Mouse (Mus musculus) embryonic fibroblast, embryonic 13.5 days (primary cell): ENCODE results near the gene Gad1. TPM values are rescaled to one million over a fixed set of nuclear protein-coding genes. Genes with fewer than 3 reads are reported as not detected.

ENCODE experiments used
- H3K27ac ChIP-seq: 2 replicates; pipeline ENCODE4 v1.5.1; 2012; ENCODE audit warnings: low read length, control low read depth, inconsistent platforms; ENCODE audit not compliant: insufficient read depth
- H3K4me1 ChIP-seq: 2 replicates; pipeline ENCODE4 v1.6.1; 2011; ENCODE audit warnings: low read length; ENCODE audit not compliant: control insufficient read depth, insufficient read depth
- H3K4me3 ChIP-seq: 2 replicates; pipeline ENCODE4 v1.5.1; 2011; ENCODE audit warnings: mild to moderate bottlenecking, control low read depth, low read length; ENCODE audit not compliant: insufficient read depth
- CTCF ChIP-seq: IDR thresholded peaks from 2 replicates; pipeline ENCODE4 v1.5.1; 2011; ENCODE audit warnings: mild to moderate bottlenecking, control low read depth, low read length, moderate library complexity, borderline replicate concordance; ENCODE audit not compliant: insufficient read depth
- POLR2A ChIP-seq: IDR thresholded peaks from 2 replicates; pipeline ENCODE4 v1.6.1; 2011; ENCODE audit warnings: low read depth, mild to moderate bottlenecking, control low read depth, low read length, moderate library complexity
- polyA plus RNA-seq: library from polyadenylated mRNA; stranded (reverse); fragments of >200 nt; gene quantifications from 2 replicates; pipeline ENCODE4 v1.2.4, GENCODE M21; 2011; ENCODE audit warnings: low read depth; ENCODE audit not compliant: missing spikeins, insufficient read length

The Gad1 gene
- polyA plus RNA-seq, 1 experiment = not detected

GRCm38 (mm10) chr2:70563721-70564645 is 11.1 kb downstream of the Gad1 start:
- no peaks in the 10 kb centered on the region for H3K4me1 ChIP-seq
- no peak for TF ChIP-seq POLR2A
- no peak for TF ChIP-seq CTCF
- no peak overlapping the region for H3K4me3 ChIP-seq
- H3K27ac ChIP-seq = no peak overlapping the region

GRCm38 (mm10) chr2:70564646-70565315 is 11.9 kb downstream of the Gad1 start:
- no peaks in the 10 kb centered on the region for H3K4me1 ChIP-seq
- TF ChIP-seq CTCF (no peak), POLR2A (no peak)
- no peak overlapping the region for H3K4me3 ChIP-seq
- no peak overlapping the region for H3K27ac ChIP-seq

GRCm38 (mm10) chr2:70565651-70566602 is 13.1 kb downstream of the Gad1 start:
- TF ChIP-seq CTCF (no peak), POLR2A (no peak)
- Histone ChIP-seq H3K27ac (no peak overlapping the region), H3K4me1 (no peaks in the 10 kb centered on the region), H3K4me3 (no peak overlapping the region)

GRCm38 (mm10) chr2:70566603-70566981 is 13.7 kb downstream of the Gad1 start:
- TF ChIP-seq CTCF (no peak), POLR2A (no peak)
- Histone ChIP-seq H3K27ac (no peak overlapping the region), H3K4me3 (no peak overlapping the region), H3K4me1 (no peaks in the 10 kb centered on the region)

- Histone ChIP-seq H3K27ac (no peak overlapping the region), H3K4me3 (no peak overlapping the region), H3K4me1 (no peaks in the 10 kb centered on the region)
- TF ChIP-seq POLR2A = no peak
- no peak for TF ChIP-seq CTCF
Observed at GRCm38 (mm10) chr2:70567071-70567681, 14.3 kb downstream of the Gad1 start.

GRCm38 (mm10) chr2:70567682-70568077 is 14.8 kb downstream of the Gad1 start:
- Histone ChIP-seq H3K4me3 (no peak overlapping the region), H3K27ac (no peak overlapping the region), H3K4me1 (no peaks in the 10 kb centered on the region)
- TF ChIP-seq CTCF (no peak), POLR2A (no peak)

- H3K27ac ChIP-seq = no peak overlapping the region
- peak overlapping the region; percentile 10; the same call in 1 of the 2 replicates for H3K4me3 ChIP-seq
- TF ChIP-seq POLR2A (no peak), CTCF (no peak)
- no peaks in the 10 kb centered on the region for H3K4me1 ChIP-seq
Observed at GRCm38 (mm10) chr2:70568198-70568941, 15.5 kb downstream of the Gad1 start.

- Histone ChIP-seq H3K4me3 (no peak overlapping the region), H3K27ac (no peak overlapping the region), H3K4me1 (no peaks in the 10 kb centered on the region)
- TF ChIP-seq POLR2A = no peak
- TF ChIP-seq CTCF = no peak
Observed at GRCm38 (mm10) chr2:70571698-70572097, 18.8 kb downstream of the Gad1 start.

- Histone ChIP-seq H3K4me3 (no peak overlapping the region), H3K4me1 (no peaks in the 10 kb centered on the region), H3K27ac (no peak overlapping the region)
- TF ChIP-seq POLR2A (no peak), CTCF (no peak)
Observed at GRCm38 (mm10) chr2:70572251-70572650, 19.4 kb downstream of the Gad1 start.
